Mouse (Mus musculus) forebrain, embryonic 11.5 days (tissue): ENCODE results near the gene Mapk8. TPM values are rescaled to one million over a fixed set of nuclear protein-coding genes. Genes with fewer than 3 reads are reported as not detected.

Source experiments
- ATAC-seq: fragments of 200-750 bp; cut with Nextera tagmentation; replicated peaks from 2 replicates; pipeline ENCODE4 v1.8.0; 2017; ENCODE audit warnings: moderate TSS enrichment; ENCODE audit not compliant: low FRiP score
- DNase-seq: peaks from one replicate; pipeline ENCODE4 v3.0.0-alpha.2; 2017; ENCODE audit warnings: low spot score
- H3K27ac ChIP-seq: fragments of 300-500 bp; sonication (generic); 2 replicates; pipeline ENCODE4 v1.5.1; 2014; ENCODE audit warnings: low read depth, low read length
- H3K27me3 ChIP-seq: fragments of 300-500 bp; sonication (generic); 2 replicates; pipeline ENCODE4 v1.6.1; 2014; ENCODE audit warnings: mild to moderate bottlenecking, low read length, mixed read lengths; ENCODE audit not compliant: control insufficient read depth, insufficient read depth
- H3K36me3 ChIP-seq: fragments of 300-500 bp; sonication (generic); 2 replicates; pipeline ENCODE4 v1.6.1; 2014; ENCODE audit warnings: mild to moderate bottlenecking, low read length, moderate library complexity, mixed read lengths; ENCODE audit not compliant: control insufficient read depth, insufficient read depth
- H3K4me1 ChIP-seq: fragments of 300-500 bp; sonication (generic); replicated peaks from 2 replicates; pipeline ENCODE4 v1.6.1; 2014; ENCODE audit warnings: low read length, mixed read lengths; ENCODE audit not compliant: control insufficient read depth, insufficient read depth
- H3K4me2 ChIP-seq: fragments of 300-500 bp; sonication (generic); 2 replicates; pipeline ENCODE4 v1.6.1; 2014; ENCODE audit warnings: low read depth, mild to moderate bottlenecking, low read length, moderate library complexity, mixed read lengths; ENCODE audit not compliant: severe bottlenecking
- H3K4me3 ChIP-seq: fragments of 300-500 bp; sonication (generic); 2 replicates; pipeline ENCODE4 v1.5.1; 2014; ENCODE audit warnings: low read depth, low read length
- H3K9ac ChIP-seq: fragments of 300-500 bp; sonication (generic); 2 replicates; pipeline ENCODE4 v1.6.1; 2014; ENCODE audit warnings: low read length
- H3K9me3 ChIP-seq: fragments of 300-500 bp; sonication (generic); 2 replicates; pipeline ENCODE4 v1.6.1; 2016; ENCODE audit warnings: low read length, mixed read lengths; ENCODE audit not compliant: control insufficient read depth
- WGBS: fragments of 180-500 bp; shearing (Covaris S2); extraction: QIAGEN DNeasy Blood & Tissue Kit; methylation state at CpG from one replicate; pipeline ENCODE4 v1.1.7; 2014; 5-methylcytosine and 5-hydroxymethylcytosine counted together
- polyA plus RNA-seq: library from polyadenylated mRNA; unstranded; fragments of >200 nt; fragmentation: Nextera tagmentation; extraction: Ambion mirVana; gene quantifications from 2 replicates; pipeline ENCODE4 v1.2.1, GENCODE M21; 2014

Mapk8 gene
- polyA plus RNA-seq, 1 experiment from 2014 or later = 24.9 TPM

GRCm38 (mm10) chr14:33351019-33351418 lies 95.9 kb downstream of the Mapk8 start:
- Histone ChIP-seq H3K27ac (no peak overlapping the region), H3K4me3 (peak overlapping the region; percentile 36), H3K36me3 (no peaks in the 10 kb centered on the region), H3K4me2 (peak overlapping the region; percentile 76), H3K9me3 (no peaks in the 10 kb centered on the region), H3K27me3 (peaks cover 30% of the 10 kb centered on the region), H3K4me1 (no peaks in the 10 kb centered on the region; the same call in 1 of the 2 replicates), H3K9ac (peak overlapping the region; percentile 47)
- ATAC-seq = no peak
- DNase-seq = no peak
- WGBS = 1% methylated on average over 41 of the region's 42 CpGs

DNA sequence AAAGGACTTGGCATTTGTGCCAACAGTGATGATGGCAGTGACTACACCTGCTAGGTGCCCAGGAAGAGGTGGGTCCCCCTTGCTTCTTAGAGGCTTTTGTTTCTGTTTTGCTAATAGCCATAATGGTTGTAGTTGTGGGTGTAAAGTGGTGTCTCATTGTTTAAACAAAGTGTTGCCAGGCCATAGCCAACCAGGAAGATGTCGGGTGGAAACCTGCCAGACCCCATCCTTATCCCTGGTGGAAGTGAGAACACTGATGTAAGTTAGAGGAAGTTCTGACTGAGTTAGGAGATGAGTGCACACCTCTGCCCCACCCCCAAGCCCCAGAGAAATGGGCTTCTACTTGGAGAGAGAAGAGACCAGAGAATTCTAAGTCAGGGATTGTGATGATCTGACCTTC lies 98.8 kb downstream of the Mapk8 start:
- peaks cover 30% of the 10 kb centered on the region for H3K27me3 ChIP-seq
- WGBS = 76% methylated on average over 1 of the region's 1 CpGs
- ATAC-seq = no peak

GRCm38 (mm10) chr14:33347738-33348137 lies 99.2 kb downstream of the Mapk8 start:
- Histone ChIP-seq H3K4me3 (no peak overlapping the region), H3K9ac (no peak overlapping the region), H3K27me3 (peaks cover 30% of the 10 kb centered on the region), H3K36me3 (no peaks in the 10 kb centered on the region), H3K27ac (no peak overlapping the region), H3K4me2 (no peak overlapping the region), H3K4me1 (no peaks in the 10 kb centered on the region; the same call in 1 of the 2 replicates), H3K9me3 (no peaks in the 10 kb centered on the region)
- WGBS = 65% methylated on average over 4 of the region's 4 CpGs
- DNase-seq = no peak
- ATAC-seq = no peak

More for the DNA sequence above, 98.8 kb downstream of the Mapk8 start:
- no peak overlapping the region for H3K4me2 ChIP-seq
- no peak for DNase-seq
- no peaks in the 10 kb centered on the region for H3K9me3 ChIP-seq
- no peak overlapping the region for H3K4me3 ChIP-seq
- H3K4me1 ChIP-seq = no peaks in the 10 kb centered on the region; the same call in 1 of the 2 replicates
- no peak overlapping the region for H3K9ac ChIP-seq
- no peak overlapping the region for H3K27ac ChIP-seq
- H3K36me3 ChIP-seq = no peaks in the 10 kb centered on the region

DNA sequence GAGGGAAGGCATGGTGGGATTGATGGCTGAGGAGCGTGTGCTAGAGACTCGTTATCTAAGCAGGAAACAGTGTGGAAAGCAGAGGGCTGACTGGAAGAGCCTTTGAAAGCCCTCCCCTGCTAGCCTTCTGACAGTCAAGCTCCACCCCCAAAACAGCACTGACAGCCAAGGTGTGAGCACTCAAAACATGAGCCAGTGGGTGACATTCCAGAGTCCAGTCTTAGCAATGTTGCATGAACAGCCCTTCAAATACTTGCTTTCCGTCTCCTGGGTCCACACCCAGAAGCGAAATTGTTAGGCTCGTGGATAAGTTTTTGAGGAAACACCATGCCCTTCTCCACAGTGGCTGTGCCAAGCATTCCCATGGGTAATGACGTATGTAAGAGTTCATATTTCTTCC lies 100.4 kb downstream of the Mapk8 start:
- Histone ChIP-seq H3K9ac (no peak overlapping the region), H3K4me2 (no peak overlapping the region), H3K27ac (no peak overlapping the region), H3K27me3 (peaks cover 20% of the 10 kb centered on the region), H3K36me3 (no peaks in the 10 kb centered on the region), H3K9me3 (no peaks in the 10 kb centered on the region), H3K4me3 (no peak overlapping the region), H3K4me1 (no peaks in the 10 kb centered on the region; the same call in 1 of the 2 replicates)
- 75% methylated on average over 6 of the region's 6 CpGs for WGBS
- DNase-seq (no peak), ATAC-seq (no peak)

- no peaks in the 10 kb centered on the region for H3K36me3 ChIP-seq
- no peak overlapping the region for H3K27ac ChIP-seq
- H3K9me3 ChIP-seq = no peaks in the 10 kb centered on the region
- H3K27me3 ChIP-seq = no peaks in the 10 kb centered on the region
- ATAC-seq = no peak
- no peak overlapping the region for H3K9ac ChIP-seq
- no peak overlapping the region for H3K4me2 ChIP-seq
- no peak for DNase-seq
- H3K4me3 ChIP-seq = no peak overlapping the region
- WGBS = 91% methylated on average over 14 of the region's 14 CpGs
- H3K4me1 ChIP-seq = no peaks in the 10 kb centered on the region
These were observed 103.7 kb downstream of the Mapk8 start for GRCm38 (mm10) chr14:33343131-33343725.

GRCm38 (mm10) chr14:33338684-33339083 lies 108.3 kb downstream of the Mapk8 start:
- 73% methylated on average over 5 of the region's 5 CpGs for WGBS
- ATAC-seq = no peak
- no peak overlapping the region for H3K9ac ChIP-seq
- no peaks in the 10 kb centered on the region for H3K36me3 ChIP-seq
- H3K4me2 ChIP-seq = no peak overlapping the region
- H3K9me3 ChIP-seq = no peaks in the 10 kb centered on the region
- H3K27ac ChIP-seq = no peak overlapping the region
- DNase-seq = no peak
- no peaks in the 10 kb centered on the region for H3K4me1 ChIP-seq
- no peaks in the 10 kb centered on the region for H3K27me3 ChIP-seq
- no peak overlapping the region for H3K4me3 ChIP-seq

GRCm38 (mm10) chr14:33335733-33336132 lies 111.2 kb downstream of the Mapk8 start:
- Histone ChIP-seq H3K9me3 (no peaks in the 10 kb centered on the region), H3K4me1 (no peaks in the 10 kb centered on the region), H3K4me2 (no peak overlapping the region), H3K9ac (no peak overlapping the region), H3K27ac (no peak overlapping the region), H3K36me3 (no peaks in the 10 kb centered on the region), H3K4me3 (no peak overlapping the region), H3K27me3 (no peaks in the 10 kb centered on the region)
- ATAC-seq (no peak), DNase-seq (no peak)
- WGBS = 72% methylated on average over 6 of the region's 6 CpGs

GRCm38 (mm10) chr14:33334402-33334801 lies 112.6 kb downstream of the Mapk8 start:
- Histone ChIP-seq H3K4me3 (no peak overlapping the region), H3K4me2 (no peak overlapping the region), H3K9me3 (no peaks in the 10 kb centered on the region), H3K9ac (no peak overlapping the region), H3K27me3 (no peaks in the 10 kb centered on the region), H3K27ac (no peak overlapping the region), H3K4me1 (no peaks in the 10 kb centered on the region), H3K36me3 (no peaks in the 10 kb centered on the region)
- WGBS = 82% methylated on average over 4 of the region's 4 CpGs
- DNase-seq (no peak), ATAC-seq (no peak)

GRCm38 (mm10) chr14:33333833-33334232 lies 113.1 kb downstream of the Mapk8 start:
- no peak overlapping the region for H3K27ac ChIP-seq
- H3K9me3 ChIP-seq = no peaks in the 10 kb centered on the region
- no peaks in the 10 kb centered on the region for H3K36me3 ChIP-seq
- no peak for DNase-seq
- 85% methylated on average over 4 of the region's 4 CpGs for WGBS
- no peaks in the 10 kb centered on the region for H3K4me1 ChIP-seq
- no peak overlapping the region for H3K4me3 ChIP-seq
- no peak overlapping the region for H3K9ac ChIP-seq
- ATAC-seq = no peak
- no peaks in the 10 kb centered on the region for H3K27me3 ChIP-seq
- no peak overlapping the region for H3K4me2 ChIP-seq
